Mouse (Mus musculus) neutrophil, adult 59 days (primary cell): ENCODE results near the gene Lsm11. TPM values are rescaled to one million over a fixed set of nuclear protein-coding genes. Genes with fewer than 3 reads are reported as not detected.

Experiments used
- total RNA-seq, 2 experiments: library from RNA; stranded (reverse); gene quantifications; 1 replicate in 1 of 2; 2 replicates in 1 of 2; pipeline ENCODE4 v1.2.4; 2023

Gene Lsm11
- total RNA-seq = 1 to 10 TPM; 2.9 to 4.5 TPM

DNA sequence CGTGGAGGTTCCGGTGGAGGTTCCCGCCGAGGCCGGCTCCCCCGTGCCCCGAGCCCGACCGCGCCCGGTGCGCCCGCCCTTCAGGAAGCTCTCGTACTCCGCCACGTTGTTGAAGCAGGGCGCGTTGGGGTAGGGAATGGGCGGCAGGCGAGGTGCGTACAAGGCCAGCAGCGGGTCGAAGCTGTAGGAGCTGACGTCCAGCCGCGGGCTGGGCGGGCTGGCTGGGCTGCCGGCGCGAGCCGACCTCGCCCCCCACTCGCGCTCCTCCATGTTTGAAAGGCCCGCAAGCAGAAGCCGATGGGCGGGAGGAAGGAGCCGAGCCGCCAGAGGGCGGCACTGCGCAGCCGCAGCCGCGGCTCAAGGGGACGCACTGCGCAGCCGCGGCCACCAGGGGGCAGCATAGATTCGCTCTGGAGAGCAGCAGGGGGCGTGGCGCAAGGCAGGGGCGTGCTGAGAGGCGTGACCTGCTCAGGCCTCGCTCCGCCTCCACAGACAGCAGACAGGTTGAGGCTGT is at the start of gene Lsm11:
Lsm11 (minus strand) TSS at position 293 of the 514 bp plus-strand sequence.

GRCm38 (mm10) chr11:45979946-45980892 is 35.5 kb upstream of the Lsm11 start, which contains the start of gene Sox30:
TSS of gene Sox30 (plus strand) at chr11:45980310.

GRCm38 (mm10) chr11:45955127-45955627 is 10.4 kb upstream of the Lsm11 start, which contains the start of gene Thg1l:
TSS of gene Thg1l (minus strand) at chr11:45955494.

Other genes starting within 250 kb of the Lsm11 start
- 100 to 1,000 TPM; 134 to 143 TPM for gene Clint1, start 92.9 kb downstream of the Lsm11 start, total RNA-seq
- 1 to 10 TPM; 4.5 to 6.2 TPM for gene Thg1l, start 10.6 kb upstream of the Lsm11 start, total RNA-seq
- gene Sox30, start 35.4 kb upstream of the Lsm11 start, total RNA-seq = not detected
- 1 to 10 TPM; 3.9 to 6.0 TPM for gene Gm12166, start 107.4 kb upstream of the Lsm11 start, total RNA-seq
- 100 to 1,000 TPM; 137 to 148 TPM for gene Adam19, start 111.1 kb upstream of the Lsm11 start, total RNA-seq
- gene Nipal4, start 221.6 kb upstream of the Lsm11 start, total RNA-seq = not detected